Mouse (Mus musculus) thymus, postnatal 14 days (tissue): ENCODE measurements around the gene Gm10799.
"Not testable (repeated sequence)": the region's sequence is repeated elsewhere in the genome, so short reads cannot be mapped to it uniquely, and the experiment has no call there.

Experiments used
- DNase-seq: peaks from one replicate; pipeline ENCODE4 v3.0.0; 2021

Gm10799 gene

DNA sequence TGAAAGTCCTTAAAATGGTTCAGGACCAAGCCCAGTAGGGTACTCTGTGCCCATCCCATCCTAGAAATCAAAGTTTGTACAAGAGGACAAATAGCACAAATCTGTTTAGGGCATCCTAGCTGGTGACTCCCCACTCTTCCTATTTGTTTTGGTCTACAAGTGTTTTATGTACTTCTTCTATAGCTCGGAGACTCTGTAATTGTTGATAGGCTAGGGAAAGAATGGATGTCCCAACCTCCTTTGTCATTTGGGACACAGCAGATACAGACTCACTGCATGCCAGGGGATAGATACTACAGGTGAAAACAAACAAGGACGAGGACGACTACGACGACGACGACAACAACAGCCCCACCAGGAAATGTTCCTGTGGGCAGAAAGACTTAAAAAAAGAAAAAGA is at the start of gene Gm10799:
TSS of gene Gm10799 (minus strand) at position 101 of the 400 bp plus-strand sequence.
- DNase-seq: not testable (repeated sequence)

DNA sequence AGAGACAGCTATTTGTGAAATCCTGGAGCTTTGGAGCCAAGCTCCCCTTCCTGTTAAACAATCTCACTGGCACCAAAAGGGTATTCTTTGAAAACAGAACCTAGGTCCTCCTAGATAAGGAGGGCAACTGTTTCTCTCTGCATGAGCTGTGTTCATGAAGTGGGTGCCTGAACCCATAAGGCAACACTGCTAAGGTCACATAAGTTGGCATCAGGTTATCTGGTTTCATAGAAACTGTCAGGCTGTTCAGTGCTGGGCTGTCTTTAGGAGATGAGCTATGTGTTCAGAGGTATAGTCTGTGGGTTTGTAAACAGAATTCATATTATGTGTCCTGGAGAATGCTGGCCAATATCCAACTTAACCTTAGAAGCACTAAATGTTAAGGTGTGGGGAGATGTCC is 48.8 kb upstream of the Gm10799 start:
- DNase-seq: not testable (repeated sequence)

DNA sequence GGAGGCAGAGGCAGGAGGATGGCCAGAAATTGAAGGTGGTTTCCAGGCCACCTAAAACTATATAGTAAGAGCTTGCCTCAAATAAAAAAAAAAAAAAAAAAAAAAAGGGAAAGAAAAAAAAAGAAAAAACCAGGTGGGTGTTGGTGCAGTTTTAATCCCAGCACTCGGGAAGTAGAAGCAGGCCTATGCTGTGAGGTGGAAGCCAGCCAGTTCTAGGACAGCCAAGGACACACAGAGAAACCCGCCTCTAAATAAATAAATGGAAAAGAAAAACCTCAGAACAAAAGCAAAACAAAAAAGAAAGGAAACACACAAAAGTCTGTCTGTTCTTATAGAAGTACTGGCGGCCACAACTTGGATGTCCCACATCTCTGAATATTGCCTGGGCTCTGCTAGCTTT is 46.5 kb upstream of the Gm10799 start:
- no peak for DNase-seq

DNA sequence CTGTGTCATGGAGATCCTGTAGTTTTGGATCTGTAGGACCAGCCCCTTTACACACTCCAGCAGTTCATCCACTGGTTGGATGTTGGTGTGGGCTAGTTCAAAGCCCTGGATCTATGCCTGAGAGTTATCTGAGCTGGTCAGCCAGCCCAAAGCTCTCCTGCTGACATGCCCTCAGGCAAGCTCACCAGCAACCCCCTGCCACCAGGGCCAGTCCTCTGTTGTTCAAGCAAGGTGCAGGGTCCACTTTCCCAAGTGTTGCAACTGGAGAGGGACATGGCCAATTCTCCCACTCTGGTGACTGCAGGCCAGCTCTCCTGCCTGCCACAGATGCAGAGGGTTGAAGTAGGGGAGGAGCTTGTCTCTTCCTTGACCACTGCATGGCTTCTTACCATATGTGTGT is 45.2 kb upstream of the Gm10799 start:
- DNase-seq: not testable (repeated sequence)

DNA sequence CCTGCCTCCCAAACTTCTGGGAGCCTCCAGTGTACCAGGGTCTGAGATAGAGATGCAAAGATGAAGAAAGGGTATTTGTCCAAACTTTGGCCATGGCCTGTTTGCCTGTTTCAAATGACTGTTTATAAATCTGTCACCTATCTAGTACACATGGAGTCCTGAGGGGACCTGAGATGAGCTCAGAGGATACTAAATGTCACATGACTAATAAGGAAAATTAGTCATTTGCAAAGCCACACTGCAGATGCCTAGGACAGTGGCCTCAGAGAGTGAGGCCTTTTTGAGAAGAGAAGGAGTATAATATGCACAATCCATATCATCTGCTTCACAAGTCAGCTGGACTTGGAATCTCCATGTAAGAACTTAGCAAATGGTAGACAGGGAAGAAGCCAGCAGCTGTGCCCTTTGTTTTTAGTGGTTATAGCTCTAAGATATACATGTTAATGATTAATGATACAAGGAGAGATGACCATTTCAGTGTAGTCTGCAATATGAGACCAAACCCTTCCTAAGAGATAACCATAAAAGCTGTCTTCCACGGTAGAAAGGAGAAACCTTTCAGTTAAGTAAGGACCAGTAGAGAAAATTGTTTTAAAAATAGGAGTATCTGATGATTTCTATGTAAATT is 42.9 kb upstream of the Gm10799 start:
- DNase-seq: not testable (repeated sequence)

DNA sequence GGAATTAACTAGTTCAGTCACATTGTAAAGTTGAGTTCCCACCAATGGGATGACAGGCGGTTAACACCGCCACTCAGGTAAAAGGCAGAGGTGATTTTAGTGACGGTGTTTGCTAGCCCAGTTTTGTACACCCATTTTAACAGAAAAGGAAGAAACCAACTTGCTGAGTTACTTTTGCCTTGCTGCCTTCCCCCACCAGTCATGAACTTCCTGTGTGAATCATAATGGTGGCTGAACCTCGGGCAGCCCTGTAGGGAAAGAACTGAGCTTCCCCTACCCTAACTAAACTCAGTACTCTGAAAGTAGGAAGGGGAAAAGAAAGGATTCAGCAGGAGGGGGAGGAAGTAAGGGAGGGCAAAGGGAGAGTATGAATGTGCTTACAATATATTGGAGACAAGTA is 41.7 kb upstream of the Gm10799 start:
- DNase-seq: no peak

DNA sequence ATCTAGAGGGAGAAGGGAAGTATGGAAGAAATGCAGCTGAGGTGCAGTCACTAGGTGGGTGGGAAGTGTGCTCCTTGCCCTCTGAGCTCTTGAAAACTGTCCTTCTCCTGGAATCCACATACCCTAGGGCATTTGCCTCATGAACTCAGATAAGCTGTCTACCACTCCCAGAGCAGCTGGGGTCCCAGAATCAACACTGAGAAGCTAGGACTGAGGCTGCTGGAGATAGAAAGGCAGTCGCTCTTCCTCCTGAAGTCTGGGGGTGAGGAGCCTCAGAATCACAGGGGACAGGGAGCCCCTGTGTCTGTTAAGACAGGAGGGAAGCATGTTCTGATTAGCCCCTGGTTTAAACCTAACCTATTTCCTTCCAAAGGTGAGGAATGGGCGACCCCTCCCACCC is 41.2 kb upstream of the Gm10799 start:
- DNase-seq: no peak

DNA sequence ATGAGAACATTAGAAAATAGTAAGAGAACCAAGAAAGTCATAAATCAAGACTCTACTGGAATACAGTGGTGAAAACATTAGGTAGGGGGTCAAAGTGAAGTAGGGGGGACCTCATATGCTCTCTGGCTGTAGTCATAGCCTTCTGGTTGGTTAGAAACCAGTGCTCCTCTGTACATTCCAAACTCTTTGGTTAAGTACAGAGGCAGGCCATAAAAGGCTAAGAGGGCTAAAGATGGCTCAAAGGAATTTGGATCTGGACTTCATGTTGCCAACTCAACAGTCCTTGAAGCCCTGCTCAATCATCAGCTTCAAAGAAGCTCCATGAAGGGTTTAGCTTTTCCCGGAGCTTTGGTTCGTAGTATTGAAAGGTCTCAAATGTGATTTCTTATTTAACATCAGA is 40.7 kb upstream of the Gm10799 start:
- DNase-seq: not testable (repeated sequence)

DNA sequence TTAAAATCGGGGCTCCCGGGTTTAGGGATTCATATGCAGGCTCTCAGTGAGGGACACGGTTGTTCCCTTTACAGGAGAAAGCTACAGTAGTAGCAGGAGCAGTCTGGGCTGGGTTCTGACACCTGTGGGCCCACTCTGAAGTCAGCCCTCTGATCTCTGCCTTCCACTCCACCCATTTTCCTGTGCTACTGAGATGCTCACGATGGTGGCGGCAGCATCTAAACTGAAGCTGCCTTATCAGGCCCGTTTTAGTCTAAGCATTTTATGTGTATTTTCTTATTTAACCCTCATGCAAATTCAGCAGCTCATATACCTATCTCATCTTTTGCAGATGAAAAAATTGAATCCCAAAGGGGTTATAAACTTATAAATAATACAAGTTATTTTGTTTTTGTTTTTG is 36.5 kb upstream of the Gm10799 start:
- DNase-seq: no peak

DNA sequence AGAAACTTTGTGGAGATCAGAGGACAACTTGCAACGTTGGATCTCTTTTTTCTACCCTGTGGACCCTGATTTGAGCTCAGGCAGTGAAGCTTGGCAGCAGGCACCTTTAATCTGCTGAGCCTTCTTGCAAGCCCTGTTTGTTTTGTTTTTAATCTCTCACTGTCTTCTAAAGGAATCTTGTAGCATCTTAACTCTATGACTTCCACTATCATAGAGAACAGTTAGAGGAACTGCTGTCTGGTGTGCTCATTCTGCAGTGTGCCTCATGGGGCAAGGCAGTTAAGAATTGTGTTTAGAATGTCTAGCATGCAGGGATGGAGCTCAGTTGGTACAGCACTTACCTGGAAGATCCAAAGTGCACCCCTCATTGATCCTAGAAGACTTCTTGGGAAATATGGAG is 31.6 kb upstream of the Gm10799 start:
- no peak for DNase-seq

DNA sequence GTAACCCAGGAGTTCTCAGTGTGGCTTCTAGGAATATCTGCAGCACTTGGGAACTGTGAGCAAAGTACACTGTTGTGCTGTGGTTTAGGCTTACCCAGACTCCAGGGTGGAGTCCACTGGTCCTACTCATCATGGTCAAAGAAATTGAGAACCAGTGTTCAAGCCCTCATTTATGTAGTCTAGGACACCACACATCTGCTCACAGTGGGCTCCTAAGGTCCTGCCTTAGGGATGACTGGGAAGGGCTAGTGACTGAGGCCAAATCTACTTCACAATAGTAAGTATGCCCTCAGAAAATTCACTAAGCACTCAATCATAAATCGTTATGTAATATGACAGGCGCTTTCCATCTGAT is 30.9 kb upstream of the Gm10799 start:
- DNase-seq: no peak

DNA sequence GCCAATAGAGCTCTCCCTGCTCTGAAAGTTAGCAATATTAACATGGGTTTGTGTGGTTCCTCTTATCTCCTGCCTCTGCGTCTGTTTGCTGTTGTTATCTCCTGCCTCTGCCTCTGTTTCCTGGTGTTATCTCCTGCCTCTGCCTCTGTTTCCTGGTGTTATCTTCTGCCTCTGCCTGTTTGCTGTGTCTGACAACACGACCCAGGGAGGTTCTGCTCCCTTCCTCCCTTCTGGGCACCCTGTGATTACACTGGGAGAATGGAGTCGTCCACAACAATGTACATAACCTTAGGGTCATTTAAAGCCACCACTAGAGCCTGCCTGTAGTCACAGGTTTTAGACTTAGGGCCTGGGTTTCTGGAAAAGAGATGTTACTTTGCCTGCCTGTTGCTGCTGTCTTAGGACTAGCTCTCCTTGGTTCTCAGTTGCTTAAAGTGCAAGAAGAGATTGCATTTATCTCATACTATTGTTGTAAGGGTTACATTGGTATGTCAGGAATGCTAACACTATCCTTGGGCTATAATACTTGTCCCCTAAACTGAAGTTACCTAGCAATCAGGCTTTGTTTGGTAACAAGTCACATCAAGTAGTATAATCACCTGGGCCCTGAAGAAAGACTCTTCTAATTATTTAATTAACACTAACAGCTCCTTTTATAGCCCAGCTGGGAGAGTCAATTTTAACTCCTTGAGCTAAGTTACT is 30.3 kb upstream of the Gm10799 start:
- DNase-seq: no peak

DNA sequence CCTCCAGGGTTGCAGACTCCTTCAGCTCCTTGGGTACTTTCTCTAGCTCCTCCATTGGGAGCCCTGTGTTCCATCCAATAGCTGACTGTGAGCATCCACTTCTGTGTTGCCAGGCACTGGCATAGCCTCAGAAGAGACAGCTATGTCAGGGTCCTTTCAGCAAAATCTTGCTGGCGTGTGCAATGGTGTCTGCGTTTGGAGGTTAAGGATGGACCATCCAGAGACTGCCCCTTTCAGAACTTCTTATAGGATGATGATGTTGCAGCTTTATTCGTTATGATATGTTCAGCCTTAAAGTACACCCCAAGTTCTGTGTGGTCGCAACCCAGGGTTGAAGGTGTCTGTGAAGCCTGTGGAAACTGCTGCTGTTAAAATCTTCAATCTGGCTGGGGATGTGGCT is 29.0 kb upstream of the Gm10799 start:
- not testable (repeated sequence) for DNase-seq

DNA sequence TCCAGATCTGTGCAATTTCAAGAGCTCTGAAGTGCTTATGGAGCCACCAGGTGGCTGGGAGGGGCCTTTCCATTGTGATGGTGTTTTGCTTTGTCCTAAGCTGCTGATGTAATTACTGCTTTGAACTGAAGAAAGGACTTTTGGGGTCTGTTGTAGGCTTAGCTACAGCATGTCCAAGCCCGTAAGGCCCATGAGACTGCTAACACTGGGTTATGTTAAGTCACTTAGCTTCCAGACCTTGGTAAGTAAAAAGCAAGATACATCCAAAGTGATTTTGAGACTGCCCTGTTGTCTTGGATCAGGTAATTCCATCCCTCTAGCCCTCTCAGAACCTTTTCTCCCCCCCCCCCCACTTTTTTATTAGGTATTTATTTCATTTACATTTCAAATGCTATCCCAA is 28.4 kb upstream of the Gm10799 start:
- DNase-seq: not testable (repeated sequence)

DNA sequence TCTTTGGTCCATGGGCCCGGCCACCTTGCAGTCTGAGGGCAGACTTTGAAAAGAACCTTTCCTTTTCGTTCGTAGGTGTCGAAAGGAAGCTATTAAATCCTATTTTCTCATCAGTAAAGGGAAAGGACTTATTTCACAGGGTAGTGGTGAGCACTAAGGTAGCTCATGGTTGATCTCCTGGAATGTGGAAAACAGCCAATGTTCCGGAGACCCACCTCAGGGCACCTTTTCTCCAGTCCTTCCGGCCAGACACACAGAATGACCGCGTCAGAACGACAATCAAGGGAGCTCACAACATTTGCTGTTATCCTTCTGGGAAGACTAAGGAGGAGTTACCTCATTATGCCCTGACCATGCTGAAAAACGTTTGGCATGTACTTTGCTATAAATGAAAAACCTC is 27.9 kb upstream of the Gm10799 start:
- no peak for DNase-seq

DNA sequence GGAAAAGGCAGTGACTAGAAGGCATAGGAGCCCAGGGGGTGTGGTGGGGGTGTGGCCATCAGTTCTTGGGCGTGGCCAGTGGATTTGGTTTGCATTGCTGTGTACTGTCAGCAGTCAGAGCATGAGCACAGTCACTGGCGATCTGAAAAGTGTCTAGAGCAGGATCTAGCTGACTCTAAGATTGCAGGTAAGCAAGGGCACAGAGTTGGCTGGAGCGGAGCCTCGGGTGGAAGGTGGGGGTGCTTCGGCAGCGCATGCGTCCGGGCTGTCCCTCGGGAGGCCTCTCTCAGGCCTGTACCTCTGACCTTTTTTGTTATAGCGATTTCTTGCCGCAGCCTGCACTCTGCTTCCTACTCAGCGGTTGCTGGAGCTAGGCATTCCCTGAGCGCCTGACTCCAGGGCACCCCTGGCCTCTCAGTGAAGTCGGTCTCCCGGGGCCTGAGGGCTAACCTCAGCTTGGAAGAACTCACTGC is 27.4 kb upstream of the Gm10799 start, which contains the start of gene Cd59a:
TSS of gene Cd59a (plus strand) at position 61 of the 473 bp plus-strand sequence.
- peak; percentile 48 for DNase-seq

DNA sequence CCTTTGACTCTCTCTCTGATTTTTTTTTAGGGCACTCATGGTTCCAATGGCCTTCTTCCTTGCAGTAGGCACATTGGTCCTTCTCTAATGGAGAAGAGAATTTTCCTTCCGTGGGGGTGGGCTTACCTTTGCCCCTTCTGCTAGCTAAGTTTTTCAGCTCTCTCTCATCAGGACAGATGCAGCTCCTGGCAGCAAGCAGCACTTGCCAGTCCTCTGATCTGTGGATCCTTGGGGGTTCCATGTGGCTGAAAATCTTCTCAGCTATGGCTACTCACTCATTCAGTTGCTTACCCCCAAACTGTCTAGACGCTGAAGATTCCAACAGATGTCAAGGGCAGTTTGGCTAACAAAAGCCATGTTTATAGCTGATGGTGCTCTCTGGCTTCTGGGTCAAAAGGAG is 25.0 kb upstream of the Gm10799 start:
- DNase-seq: no peak

DNA sequence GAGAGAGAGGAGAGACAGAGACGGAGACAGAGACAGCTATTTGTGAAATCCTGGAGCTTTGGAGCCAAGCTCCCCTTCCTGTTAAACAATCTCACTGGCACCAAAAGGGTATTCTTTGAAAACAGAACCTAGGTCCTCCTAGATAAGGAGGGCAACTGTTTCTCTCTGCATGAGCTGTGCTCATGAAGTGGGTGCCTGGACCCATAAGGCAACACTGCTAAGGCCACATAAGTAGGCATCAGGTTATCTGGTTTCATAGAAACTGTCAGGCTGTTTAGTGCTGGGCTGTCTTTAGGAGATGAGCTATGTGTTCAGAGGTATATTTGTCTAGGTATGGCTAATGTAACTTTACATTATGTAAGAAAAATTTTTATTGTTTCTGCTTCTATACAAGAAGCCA is 19.2 kb upstream of the Gm10799 start:
- not testable (repeated sequence) for DNase-seq

DNA sequence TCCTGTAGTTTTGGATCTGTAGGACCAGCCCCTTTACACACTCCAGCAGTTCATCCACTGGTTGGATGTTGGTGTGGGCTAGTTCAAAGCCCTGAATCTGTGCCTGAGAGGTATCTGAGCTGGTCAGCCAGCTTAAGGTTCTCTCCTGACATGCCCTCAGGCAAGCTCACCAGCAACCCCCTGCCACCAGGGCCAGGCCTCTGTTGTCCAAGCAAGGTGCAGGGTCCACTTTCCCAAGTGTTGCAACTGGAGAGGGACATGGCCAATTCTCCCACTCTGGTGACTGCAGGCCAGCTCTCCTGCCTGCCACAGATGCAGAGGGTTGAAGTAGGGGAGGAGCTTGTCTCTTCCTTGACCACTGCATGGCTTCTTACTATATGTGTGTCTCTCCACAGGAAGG is 15.7 kb upstream of the Gm10799 start:
- DNase-seq: not testable (repeated sequence)

DNA sequence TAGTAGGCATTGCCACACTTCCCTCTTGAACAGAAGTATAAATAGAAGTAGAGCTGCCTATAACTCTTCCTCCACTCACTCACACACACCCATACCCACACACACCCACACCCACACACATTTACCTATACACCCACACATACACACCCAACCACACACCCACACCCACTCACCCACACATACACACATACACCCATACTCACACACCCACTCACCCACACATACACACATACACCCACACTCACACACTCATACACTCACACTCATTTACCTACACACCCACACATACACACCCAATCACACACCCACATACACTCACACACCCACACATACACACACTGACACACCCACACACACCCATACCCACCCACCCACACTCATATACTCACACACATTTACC is 14.1 kb upstream of the Gm10799 start:
- DNase-seq: no peak

DNA sequence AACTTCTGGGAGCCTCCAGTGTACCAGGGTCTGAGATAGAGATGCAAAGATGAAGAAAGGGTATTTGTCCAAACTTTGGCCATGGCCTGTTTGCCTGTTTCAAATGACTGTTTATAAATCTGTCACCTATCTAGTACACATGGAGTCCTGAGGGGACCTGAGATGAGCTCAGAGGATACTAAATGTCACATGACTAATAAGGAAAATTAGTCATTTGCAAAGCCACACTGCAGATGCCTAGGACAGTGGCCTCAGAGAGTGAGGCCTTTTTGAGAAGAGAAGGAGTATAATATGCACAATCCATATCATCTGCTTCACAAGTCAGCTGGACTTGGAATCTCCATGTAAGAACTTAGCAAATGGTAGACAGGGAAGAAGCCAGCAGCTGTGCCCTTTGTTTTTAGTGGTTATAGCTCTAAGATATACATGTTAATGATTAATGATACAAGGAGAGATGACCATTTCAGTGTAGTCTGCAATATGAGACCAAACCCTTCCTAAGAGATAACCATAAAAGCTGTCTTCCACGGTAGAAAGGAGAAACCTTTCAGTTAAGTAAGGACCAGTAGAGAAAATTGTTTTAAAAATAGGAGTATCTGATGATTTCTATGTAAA is 13.2 kb upstream of the Gm10799 start:
- DNase-seq: not testable (repeated sequence)

DNA sequence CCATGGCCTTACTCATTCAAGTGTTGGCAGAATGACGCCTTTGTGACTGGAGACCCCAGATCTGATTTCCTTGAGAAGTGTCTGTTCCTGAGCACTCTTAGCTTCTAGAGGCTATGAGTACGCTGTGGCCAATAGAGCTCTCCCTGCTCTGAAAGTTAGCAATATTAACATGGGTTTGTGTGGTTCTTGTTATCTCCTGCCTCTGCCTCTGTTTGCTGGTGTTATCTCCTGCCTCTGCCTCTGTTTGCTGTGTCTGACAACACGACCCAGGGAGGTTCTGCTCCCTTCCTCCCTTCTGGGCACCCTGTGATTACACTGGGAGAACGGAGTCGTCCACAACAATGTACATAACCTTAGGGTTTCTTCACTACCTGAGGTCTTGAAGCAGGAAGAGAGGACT is 9.9 kb upstream of the Gm10799 start:
- not testable (repeated sequence) for DNase-seq

DNA sequence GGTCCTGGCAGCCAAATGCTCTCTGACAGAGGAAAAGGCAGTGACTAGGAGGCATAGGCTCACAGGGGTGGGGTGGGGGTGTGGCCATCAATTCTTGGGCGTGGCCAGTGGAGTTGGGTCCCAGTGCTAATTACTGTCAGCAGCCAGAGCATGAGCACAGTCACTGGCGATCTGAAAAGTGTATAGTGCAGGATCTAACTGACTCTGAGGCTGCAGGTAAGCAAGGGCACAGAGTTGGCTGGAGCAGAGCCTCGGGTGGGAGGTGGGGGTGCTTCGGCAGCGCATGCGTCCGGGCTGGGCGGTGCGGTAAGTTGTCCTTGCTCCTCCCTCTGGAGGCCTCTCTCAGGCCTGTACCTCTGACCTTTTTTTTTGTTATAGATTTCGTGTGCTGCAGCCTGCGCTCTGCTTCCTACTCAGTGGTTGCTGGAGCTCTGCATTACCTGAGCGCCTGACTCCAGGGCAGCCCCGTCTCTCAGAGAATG is 1.4 kb upstream of the Gm10799 start, which contains the start of gene Cd59b:
TSS of gene Cd59b (plus strand) at position 146 of the 482 bp plus-strand sequence.
- peak; percentile 50 for DNase-seq

DNA sequence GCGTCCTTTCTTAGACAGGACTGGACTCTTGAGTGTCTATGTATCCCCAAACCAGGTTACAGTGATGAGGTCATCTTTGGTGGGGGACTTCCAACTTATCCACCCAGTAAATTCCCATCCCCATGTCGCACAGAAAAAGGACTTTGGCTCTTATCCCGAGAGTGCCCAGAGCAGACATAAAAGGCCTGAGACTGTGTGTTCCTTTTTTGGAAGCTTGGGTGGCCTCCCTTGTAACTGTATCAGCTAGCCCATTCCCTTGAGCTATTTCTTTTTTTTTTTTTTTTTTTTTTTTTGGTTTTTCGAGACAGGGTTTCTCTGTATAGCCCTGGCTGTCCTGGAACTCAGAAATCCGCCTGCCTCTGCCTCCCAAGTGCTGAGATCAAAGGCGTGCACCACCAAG is 2.8 kb downstream of the Gm10799 start, which contains the start of gene Gm10912:
TSS of gene Gm10912 (plus strand) at position 301 of the 400 bp plus-strand sequence.
- not testable (repeated sequence) for DNase-seq
